Mouse (Mus musculus) left cerebral cortex, adult 2 months (tissue): Measurements from ENCODE around the gene Clgn. TPM values are rescaled to one million over a fixed set of nuclear protein-coding genes. Genes with fewer than 3 reads are reported as not detected.

Experiments used
- DNase-seq, 2 experiments: peaks; one replicate each; pipeline ENCODE4 v3.0.0; 2021 to 2022; ENCODE audit warnings: low spot score in 2 of 2, mixed read lengths in 1 of 2; ENCODE audit errors: extremely low spot score in 1 of 2
- H3K27ac ChIP-seq: fragments of 200-600 bp; 2 replicates; pipeline ENCODE4 v1.8.1; 2022
- H3K4me3 ChIP-seq: fragments of 200-600 bp; 2 replicates; pipeline ENCODE4 v1.8.1; 2022
- CTCF ChIP-seq: fragments of 200-600 bp; IDR thresholded peaks from 2 replicates; pipeline ENCODE4 v1.8.1; 2022; ENCODE audit warnings: antibody characterized with exemption, mild to moderate bottlenecking, moderate library complexity
- intact Hi-C: fragments of 180-260 bp; cut with DNase I; formaldehyde crosslinking; loops from one replicate; pipeline ENCODE4 v1.15.1; 2025
- total RNA-seq, 2 experiments: library from RNA; stranded (reverse); gene quantifications; 2 replicates each; pipeline ENCODE4 v1.2.3; 2021

Gene Clgn
- total RNA-seq, 2 experiments from 2014 or later = 8.7 to 8.8 TPM

- no peak for DNase-seq
- TF ChIP-seq CTCF = no peak
- no peak within 1 kb of the TSS for H3K27ac ChIP-seq
- intact Hi-C loops = no loop called here
- H3K4me3 ChIP-seq = no peak within 1 kb of the TSS
These were observed 68.6 kb downstream of the Clgn start, which contains the start of gene Scoc for GRCm38 (mm10) chr8:83458222-83458621. Gene Scoc (minus strand): TSS chr8:83458391.

GRCm38 (mm10) chr8:83459606-83460005 lies 69.9 kb downstream of the Clgn start:
- intact Hi-C loops = no loop called here
- Histone ChIP-seq H3K4me3 (no peak overlapping the region), H3K27ac (no peak overlapping the region)
- DNase-seq = no peak
- TF ChIP-seq CTCF = no peak

Other genes starting within 250 kb of the Clgn start
- 100 to 1,000 TPM in 1 of 2 experiments, 10 to 100 TPM in 1; 99.1 to 102 TPM for gene Tbc1d9, start 224.5 kb upstream of the Clgn start, total RNA-seq
- 1 to 10 TPM; 1.5 to 1.8 TPM for gene Gm10645, start 223.7 kb upstream of the Clgn start, total RNA-seq
- not detected for gene Ucp1, start 99.5 kb upstream of the Clgn start, total RNA-seq
- 10 to 100 TPM; 12.1 to 12.7 TPM for gene Elmod2, start 57.4 kb upstream of the Clgn start, total RNA-seq
- gene Mgat4d, start 41.4 kb upstream of the Clgn start, total RNA-seq = not detected
- gene Scoc, start 68.5 kb downstream of the Clgn start, total RNA-seq = 100 to 1,000 TPM; 210 to 211 TPM
- not detected for gene Olfr370, start 145.9 kb downstream of the Clgn start, total RNA-seq
- gene Ndufb7, start 176.8 kb downstream of the Clgn start, total RNA-seq = 100 to 1,000 TPM; 144 to 147 TPM
- gene Tecr, start 218.1 kb downstream of the Clgn start, total RNA-seq = 100 to 1,000 TPM; 572 to 605 TPM
- 10 to 100 TPM; 50.1 to 71.0 TPM for gene Dnajb1, start 218.3 kb downstream of the Clgn start, total RNA-seq